Mouse (Mus musculus) forebrain, embryonic 12.5 days (tissue): Measurements from ENCODE around the gene Cenpf. TPM values are rescaled to one million over a fixed set of nuclear protein-coding genes. Genes with fewer than 3 reads are reported as not detected.

ENCODE experiments used
- ATAC-seq: fragments of 200-750 bp; cut with Nextera tagmentation; 2 replicates; pipeline ENCODE4 v1.8.0; 2017; ENCODE audit warnings: moderate TSS enrichment; ENCODE audit not compliant: low FRiP score
- H3K27ac ChIP-seq: fragments of 300-500 bp; sonication (generic); 2 replicates; pipeline ENCODE4 v1.5.1; 2016; ENCODE audit warnings: mild to moderate bottlenecking
- H3K27me3 ChIP-seq: fragments of 300-500 bp; sonication (generic); 2 replicates; pipeline ENCODE4 v1.6.1; 2016; ENCODE audit warnings: mild to moderate bottlenecking
- H3K36me3 ChIP-seq: fragments of 300-500 bp; sonication (generic); replicated peaks from 2 replicates; pipeline ENCODE4 v1.6.1; 2016; ENCODE audit warnings: mild to moderate bottlenecking
- H3K4me1 ChIP-seq: fragments of 300-500 bp; sonication (generic); 2 replicates; pipeline ENCODE4 v1.6.1; 2016
- H3K4me2 ChIP-seq: fragments of 300-500 bp; sonication (generic); 2 replicates; pipeline ENCODE4 v1.6.1; 2016; ENCODE audit warnings: mild to moderate bottlenecking, moderate library complexity
- H3K4me3 ChIP-seq: fragments of 300-500 bp; sonication (generic); replicated peaks from 2 replicates; pipeline ENCODE4 v1.5.1; 2016; ENCODE audit warnings: mild to moderate bottlenecking
- H3K9ac ChIP-seq: fragments of 300-500 bp; sonication (generic); 2 replicates; pipeline ENCODE4 v1.6.1; 2016; ENCODE audit warnings: mild to moderate bottlenecking
- H3K9me3 ChIP-seq: fragments of 300-500 bp; sonication (generic); 2 replicates; pipeline ENCODE4 v1.6.1; 2016
- WGBS: fragments of 180-500 bp; shearing (Covaris S2); methylation state at CpG from one replicate; pipeline ENCODE4 v1.1.7; 2016; 5-methylcytosine and 5-hydroxymethylcytosine counted together
- polyA plus RNA-seq: library from polyadenylated mRNA; unstranded; fragments of >200 nt; fragmentation: Nextera tagmentation; extraction: Ambion mirVana; gene quantifications from 2 replicates; pipeline ENCODE4 v1.2.1, GENCODE M21; 2016

The Cenpf gene
- polyA plus RNA-seq, 1 experiment from 2014 or later = 153 TPM

DNA sequence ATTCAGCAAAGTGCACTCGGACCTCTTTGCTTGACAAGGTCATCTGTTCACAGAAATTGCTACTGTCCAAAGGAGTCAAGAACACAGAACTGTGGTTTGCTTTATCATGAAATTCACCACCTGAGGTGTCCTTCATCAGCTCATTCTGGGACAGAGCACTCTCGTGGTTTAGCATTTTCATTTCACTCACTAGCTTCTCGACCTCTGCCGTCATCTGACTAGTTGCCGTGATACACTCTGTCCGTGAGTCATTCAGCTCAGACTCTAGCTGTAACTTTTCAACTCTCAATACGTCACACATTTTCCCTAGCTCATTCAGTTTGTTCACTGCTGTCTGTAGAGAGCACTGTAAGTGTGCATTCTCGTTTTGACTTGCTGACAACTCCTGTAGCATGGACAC, 30.5 kb downstream of the Cenpf start:
- H3K4me3 ChIP-seq = no peak overlapping the region
- 95% methylated on average over 8 of the region's 8 CpGs for WGBS
- no peaks in the 10 kb centered on the region for H3K9me3 ChIP-seq
- H3K27ac ChIP-seq = no peak overlapping the region
- no peak for ATAC-seq
- H3K36me3 ChIP-seq = peaks cover 64% of the 10 kb centered on the region
- no peaks in the 10 kb centered on the region for H3K4me1 ChIP-seq
- H3K4me2 ChIP-seq = no peak overlapping the region
- no peak overlapping the region for H3K9ac ChIP-seq
- no peaks in the 10 kb centered on the region for H3K27me3 ChIP-seq

DNA sequence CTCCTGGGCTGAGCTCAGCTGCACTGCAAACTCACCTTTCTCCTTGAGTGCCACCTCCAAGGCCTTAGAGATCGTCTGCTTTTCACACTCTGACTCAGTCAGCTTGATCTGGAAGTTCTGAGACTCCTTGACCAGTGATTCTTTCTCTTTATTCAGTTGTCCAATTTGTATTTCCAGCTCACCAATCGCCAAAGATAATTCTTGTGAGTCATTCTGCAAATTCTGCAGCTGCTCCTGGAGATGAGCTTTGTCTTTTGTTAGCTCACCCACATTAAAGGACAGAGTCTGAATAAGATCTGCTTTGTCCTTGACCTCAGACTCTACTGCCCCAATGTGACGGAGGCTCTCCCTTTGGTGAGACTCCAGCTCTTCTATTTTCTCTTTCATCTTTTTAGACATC, 34.1 kb downstream of the Cenpf start:
- H3K4me3 ChIP-seq = no peak overlapping the region
- ATAC-seq = no peak
- no peak overlapping the region for H3K4me2 ChIP-seq
- H3K9me3 ChIP-seq = no peaks in the 10 kb centered on the region
- H3K9ac ChIP-seq = no peak overlapping the region
- H3K4me1 ChIP-seq = no peaks in the 10 kb centered on the region
- no peak overlapping the region for H3K27ac ChIP-seq
- H3K36me3 ChIP-seq = peaks cover 73% of the 10 kb centered on the region
- WGBS = 89% methylated on average over 3 of the region's 3 CpGs
- no peaks in the 10 kb centered on the region for H3K27me3 ChIP-seq

DNA sequence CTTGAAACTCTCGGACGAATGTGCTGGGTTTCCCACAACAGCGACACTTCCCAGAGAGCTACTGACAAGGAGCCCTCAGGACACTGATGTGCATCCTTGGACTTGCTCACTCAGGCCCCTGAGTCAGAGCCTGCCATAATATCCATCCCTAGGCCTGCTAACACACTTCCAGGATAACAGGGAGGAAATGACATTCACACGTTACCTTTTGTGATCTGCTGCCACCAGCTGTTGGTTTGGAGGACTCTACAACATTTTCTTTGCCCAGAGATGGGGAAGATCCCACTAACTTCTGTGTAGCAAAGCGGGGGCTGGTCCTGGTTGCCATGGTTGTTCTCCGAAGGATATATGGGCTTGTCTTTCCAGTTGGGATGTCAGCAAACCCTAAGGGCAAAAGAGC, 41.3 kb downstream of the Cenpf start:
- Histone ChIP-seq H3K4me3 (no peak overlapping the region), H3K9ac (no peak overlapping the region; the same call in 1 of the 2 replicates), H3K4me2 (no peak overlapping the region), H3K9me3 (no peaks in the 10 kb centered on the region), H3K27me3 (no peaks in the 10 kb centered on the region), H3K4me1 (no peaks in the 10 kb centered on the region), H3K27ac (no peak overlapping the region), H3K36me3 (peaks cover 88% of the 10 kb centered on the region)
- WGBS = 91% methylated on average over 6 of the region's 6 CpGs
- no peak for ATAC-seq

DNA sequence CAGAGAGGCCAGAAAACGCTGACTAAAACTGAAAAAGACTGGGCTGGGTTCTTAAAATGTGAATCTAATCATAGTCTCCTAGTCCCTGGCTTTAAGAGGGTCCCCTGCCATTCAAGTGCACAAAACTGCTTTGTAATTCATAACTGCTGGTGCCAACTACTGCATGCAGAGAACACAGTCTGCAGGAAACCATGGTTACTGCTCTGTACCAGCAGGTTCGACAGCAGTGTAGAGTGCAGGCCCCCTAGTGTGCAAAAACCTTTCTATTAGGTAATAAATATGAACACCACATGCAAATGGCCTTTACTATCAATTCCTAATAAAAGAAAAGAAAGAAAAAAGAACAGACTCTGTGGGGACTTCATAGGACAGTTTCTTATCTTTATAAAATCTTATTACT, 42.5 kb downstream of the Cenpf start:
- Histone ChIP-seq H3K9me3 (no peaks in the 10 kb centered on the region), H3K4me1 (no peaks in the 10 kb centered on the region), H3K27ac (peak overlapping the region; percentile 68; the same call in 1 of the 2 replicates), H3K36me3 (peaks cover 91% of the 10 kb centered on the region), H3K9ac (no peak overlapping the region), H3K27me3 (no peaks in the 10 kb centered on the region), H3K4me3 (no peak overlapping the region), H3K4me2 (no peak overlapping the region)
- peak; percentile 60; the same call in 1 of the 2 replicates for ATAC-seq
- WGBS = 53% methylated on average over 2 of the region's 2 CpGs

DNA sequence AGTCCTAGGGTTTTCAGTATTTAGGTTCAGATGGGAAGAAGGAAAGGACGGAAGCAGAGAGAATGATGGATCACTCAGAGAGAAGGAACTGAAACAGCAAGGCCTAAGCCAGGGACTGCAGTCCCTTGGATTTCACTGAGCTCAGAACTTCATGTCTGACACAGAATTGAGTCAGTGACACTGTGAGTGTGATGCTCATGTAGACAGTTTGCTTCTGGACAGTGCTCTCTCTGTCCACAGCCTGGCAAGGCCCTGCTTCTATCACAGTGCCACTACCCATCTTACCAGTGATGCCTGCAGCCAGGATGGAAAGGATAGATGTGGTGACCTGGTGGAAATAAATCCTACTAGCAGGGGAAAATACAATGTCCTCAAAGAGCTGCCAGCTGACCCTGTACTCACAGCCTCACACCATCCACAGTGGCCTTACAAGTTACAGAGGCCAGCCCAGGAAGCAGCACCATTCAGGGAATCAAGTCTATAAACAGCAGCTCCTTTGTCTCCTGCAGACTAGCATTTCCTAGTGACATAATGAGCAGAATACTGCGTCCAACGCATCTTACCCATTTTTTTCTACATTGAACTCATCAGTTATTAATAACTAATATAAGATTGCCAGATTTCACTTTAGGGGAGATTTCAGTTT, 43.1 kb downstream of the Cenpf start:
- Histone ChIP-seq H3K36me3 (peaks cover 86% of the 10 kb centered on the region), H3K4me1 (no peaks in the 10 kb centered on the region)
- no peak for ATAC-seq

DNA sequence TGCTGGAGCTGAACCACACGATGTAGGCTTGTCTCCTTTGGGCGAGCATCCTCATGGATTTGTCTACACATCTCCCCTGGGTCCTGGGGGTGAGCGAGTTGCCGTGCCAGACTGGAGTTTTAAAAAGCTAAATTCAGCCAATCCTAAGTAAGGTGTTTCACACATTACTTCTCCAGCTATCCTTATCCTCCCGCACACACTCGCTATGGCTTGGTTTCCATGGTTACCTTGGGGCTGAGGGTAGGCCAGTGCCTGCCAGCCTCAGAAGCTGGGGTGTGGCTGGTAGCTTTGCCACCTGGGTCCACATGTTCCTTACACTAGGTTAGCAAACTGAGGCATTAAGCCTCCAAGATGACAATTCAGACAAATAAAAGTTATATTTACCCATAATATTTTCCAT, 48.3 kb downstream of the Cenpf start:
- Histone ChIP-seq H3K4me1 (no peaks in the 10 kb centered on the region), H3K27me3 (no peaks in the 10 kb centered on the region), H3K27ac (no peak overlapping the region), H3K36me3 (peaks cover 37% of the 10 kb centered on the region), H3K9ac (no peak overlapping the region), H3K4me2 (no peak overlapping the region), H3K9me3 (no peaks in the 10 kb centered on the region), H3K4me3 (no peak overlapping the region)
- 84% methylated on average over 6 of the region's 6 CpGs for WGBS
- no peak for ATAC-seq

More for the DNA sequence above, 43.1 kb downstream of the Cenpf start:
- 85% methylated on average over 3 of the region's 3 CpGs for WGBS
- Histone ChIP-seq H3K4me3 (no peak overlapping the region), H3K27ac (peak overlapping the region; percentile 68), H3K9ac (no peak overlapping the region), H3K27me3 (no peaks in the 10 kb centered on the region), H3K4me2 (no peak overlapping the region), H3K9me3 (no peaks in the 10 kb centered on the region)

DNA sequence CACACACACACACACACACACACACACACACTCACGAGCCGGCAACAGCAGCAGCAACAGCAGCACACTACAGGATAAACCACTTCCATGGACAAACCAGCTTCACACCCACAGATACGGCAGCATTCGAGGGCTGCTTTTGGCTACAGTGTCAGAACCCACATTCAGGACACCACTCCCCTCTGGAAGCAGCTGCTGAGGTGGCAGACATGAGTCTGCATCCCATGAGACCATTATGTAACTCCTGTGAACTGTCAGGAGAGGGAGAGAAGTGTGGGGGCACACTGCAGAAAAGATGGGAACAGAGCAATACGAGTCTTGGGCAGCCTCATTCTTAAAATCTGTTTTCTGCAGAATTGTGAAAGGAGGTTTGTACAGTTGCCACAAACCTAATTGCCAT, 54.1 kb downstream of the Cenpf start:
- peaks cover 4% of the 10 kb centered on the region for H3K4me1 ChIP-seq
- H3K9me3 ChIP-seq = no peaks in the 10 kb centered on the region
- no peak overlapping the region for H3K4me2 ChIP-seq
- no peak for ATAC-seq
- 89% methylated on average over 5 of the region's 5 CpGs for WGBS
- no peak overlapping the region for H3K9ac ChIP-seq
- no peak overlapping the region for H3K4me3 ChIP-seq
- 0 out of 2 replicates have a peak, but pooled peaks cover 3% of the 10 kb centered on the region for H3K27me3 ChIP-seq
- H3K36me3 ChIP-seq = no peaks in the 10 kb centered on the region
- H3K27ac ChIP-seq = no peak overlapping the region

DNA sequence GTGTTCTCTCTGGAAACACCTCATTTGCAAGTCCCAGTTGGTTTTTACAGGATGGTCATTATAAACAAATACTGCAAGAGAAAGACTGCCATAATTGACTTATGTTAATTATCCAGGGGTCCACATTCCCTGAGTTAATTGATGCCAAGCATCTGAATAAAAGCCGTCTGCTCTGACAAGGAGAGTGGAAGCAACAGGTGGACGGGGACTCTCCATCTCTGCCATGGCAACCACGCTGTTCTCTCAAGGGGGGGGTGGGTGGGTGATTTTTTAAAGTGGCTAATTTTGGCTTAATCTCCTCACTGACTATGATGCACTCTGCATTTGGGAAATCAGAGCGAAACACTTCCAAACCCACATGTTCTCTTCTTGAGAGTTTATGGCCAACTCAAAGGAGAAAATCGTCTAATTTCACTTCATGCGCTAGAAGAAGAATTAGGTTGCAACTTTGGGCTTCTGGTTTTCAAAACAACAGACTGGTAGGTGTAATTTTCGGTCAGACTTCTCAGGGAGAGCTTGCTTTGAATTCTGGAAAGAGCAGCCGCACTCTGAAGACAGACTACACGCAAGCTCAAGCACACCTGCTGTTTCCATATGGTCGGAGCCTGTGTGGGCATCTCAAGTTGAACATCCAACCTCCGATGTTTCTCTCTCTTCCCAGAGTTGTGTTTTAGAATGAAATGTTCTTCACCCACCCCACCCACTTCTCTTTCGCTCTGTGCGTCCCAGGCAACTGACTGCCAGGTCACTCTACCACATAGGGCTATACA, 55.8 kb downstream of the Cenpf start:
- 67% methylated on average over 13 of the region's 13 CpGs for WGBS
- Histone ChIP-seq H3K27ac (no peak overlapping the region), H3K27me3 (0 out of 2 replicates have a peak, but pooled peaks cover 3% of the 10 kb centered on the region), H3K4me1 (peaks cover 4% of the 10 kb centered on the region), H3K9me3 (no peaks in the 10 kb centered on the region), H3K9ac (no peak overlapping the region), H3K4me2 (no peak overlapping the region), H3K36me3 (no peaks in the 10 kb centered on the region), H3K4me3 (no peak overlapping the region)
- no peak for ATAC-seq

DNA sequence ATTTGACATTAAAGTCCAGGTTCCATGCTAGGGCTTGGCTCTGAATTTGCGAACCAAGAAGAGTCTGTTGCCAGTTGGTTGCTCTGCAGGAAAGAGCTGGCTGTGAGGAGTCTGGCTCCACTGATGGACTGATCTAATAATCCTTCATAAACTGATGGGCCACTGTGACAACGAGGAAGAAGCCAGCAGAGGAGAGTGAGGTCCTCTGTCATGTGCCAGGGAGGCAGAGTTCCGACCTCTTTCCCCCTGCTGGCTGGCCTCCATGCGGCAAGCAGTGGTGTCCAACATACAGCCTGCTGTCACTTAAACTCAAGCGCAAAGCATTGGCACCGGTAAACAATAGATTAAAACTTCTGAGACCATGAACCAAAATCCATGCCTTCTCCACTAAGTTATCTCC, 57.9 kb downstream of the Cenpf start:
- 82% methylated on average over 6 of the region's 6 CpGs for WGBS
- H3K4me1 ChIP-seq = peaks cover 4% of the 10 kb centered on the region
- no peak overlapping the region for H3K4me2 ChIP-seq
- H3K9ac ChIP-seq = no peak overlapping the region
- 0 out of 2 replicates have a peak, but pooled peaks cover 3% of the 10 kb centered on the region for H3K27me3 ChIP-seq
- no peak overlapping the region for H3K4me3 ChIP-seq
- no peaks in the 10 kb centered on the region for H3K9me3 ChIP-seq
- H3K36me3 ChIP-seq = no peaks in the 10 kb centered on the region
- no peak overlapping the region for H3K27ac ChIP-seq
- no peak for ATAC-seq

DNA sequence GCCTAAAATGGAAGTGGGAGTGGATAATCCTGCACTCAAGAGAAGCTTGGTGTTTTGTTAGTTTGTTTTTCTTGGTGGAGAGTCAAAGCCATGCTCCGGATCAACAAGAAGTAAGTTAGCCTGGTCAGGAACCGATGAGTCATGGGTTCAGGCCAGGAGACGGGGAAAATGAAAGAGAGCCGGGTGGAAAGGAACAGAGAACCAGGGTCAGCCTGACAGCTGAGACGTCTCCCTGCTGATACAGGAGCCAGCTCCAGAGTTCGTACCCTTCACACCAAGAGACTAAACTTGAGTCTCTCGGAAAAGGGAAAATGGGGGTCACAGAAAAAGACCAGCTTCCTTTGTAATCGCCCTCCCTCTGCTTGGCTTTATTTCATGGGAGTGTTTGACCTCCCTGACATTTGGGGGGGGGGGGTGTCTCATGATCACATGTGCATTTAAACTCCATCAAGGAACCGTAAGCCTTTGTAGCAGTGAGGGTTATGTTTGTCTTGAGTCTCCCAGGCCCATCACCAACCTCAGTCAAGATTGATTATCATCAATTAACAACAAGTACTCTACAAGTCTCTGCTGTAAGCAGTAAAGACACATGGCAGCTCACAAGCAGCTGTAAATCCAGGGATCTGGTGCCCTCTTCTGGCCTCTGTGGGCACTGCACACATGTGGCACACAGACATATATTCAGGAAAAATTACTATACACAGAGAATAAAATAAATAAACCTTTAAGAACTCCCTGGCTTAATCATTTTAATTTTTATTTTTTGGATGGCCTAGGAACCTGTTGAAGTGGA, 59.7 kb downstream of the Cenpf start:
- H3K4me2 ChIP-seq = no peak overlapping the region
- no peak for ATAC-seq
- H3K36me3 ChIP-seq = no peaks in the 10 kb centered on the region
- no peak overlapping the region for H3K27ac ChIP-seq
- peaks cover 4% of the 10 kb centered on the region for H3K4me1 ChIP-seq
- H3K9ac ChIP-seq = no peak overlapping the region
- no peak overlapping the region for H3K4me3 ChIP-seq
- H3K9me3 ChIP-seq = no peaks in the 10 kb centered on the region
- H3K27me3 ChIP-seq = 0 out of 2 replicates have a peak, but pooled peaks cover 3% of the 10 kb centered on the region
- WGBS = 82% methylated on average over 9 of the region's 9 CpGs

DNA sequence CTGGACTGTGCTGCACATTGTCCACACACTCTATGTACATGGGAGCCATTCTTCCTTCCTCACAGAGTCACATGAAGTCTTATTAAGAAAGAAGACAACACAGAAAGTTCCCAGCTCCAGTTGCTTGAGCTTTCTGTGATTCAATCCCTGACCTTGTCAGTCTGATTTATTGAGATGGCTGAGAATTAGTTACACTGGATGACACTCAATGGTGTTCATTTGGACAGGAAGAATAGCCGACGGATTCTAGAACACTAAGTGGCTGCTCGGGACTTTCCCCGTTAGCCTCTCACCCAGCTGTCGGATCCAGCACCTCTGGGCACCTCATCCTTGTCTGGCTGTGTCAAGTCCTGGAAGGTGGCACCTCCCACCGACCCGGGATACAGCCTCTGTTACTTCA, 63.1 kb downstream of the Cenpf start:
- no peaks in the 10 kb centered on the region for H3K36me3 ChIP-seq
- no peak overlapping the region for H3K4me2 ChIP-seq
- no peaks in the 10 kb centered on the region for H3K9me3 ChIP-seq
- no peaks in the 10 kb centered on the region for H3K4me1 ChIP-seq
- H3K4me3 ChIP-seq = no peak overlapping the region
- H3K9ac ChIP-seq = no peak overlapping the region
- H3K27ac ChIP-seq = no peak overlapping the region
- WGBS = 88% methylated on average over 7 of the region's 7 CpGs
- no peaks in the 10 kb centered on the region for H3K27me3 ChIP-seq
- ATAC-seq = no peak

DNA sequence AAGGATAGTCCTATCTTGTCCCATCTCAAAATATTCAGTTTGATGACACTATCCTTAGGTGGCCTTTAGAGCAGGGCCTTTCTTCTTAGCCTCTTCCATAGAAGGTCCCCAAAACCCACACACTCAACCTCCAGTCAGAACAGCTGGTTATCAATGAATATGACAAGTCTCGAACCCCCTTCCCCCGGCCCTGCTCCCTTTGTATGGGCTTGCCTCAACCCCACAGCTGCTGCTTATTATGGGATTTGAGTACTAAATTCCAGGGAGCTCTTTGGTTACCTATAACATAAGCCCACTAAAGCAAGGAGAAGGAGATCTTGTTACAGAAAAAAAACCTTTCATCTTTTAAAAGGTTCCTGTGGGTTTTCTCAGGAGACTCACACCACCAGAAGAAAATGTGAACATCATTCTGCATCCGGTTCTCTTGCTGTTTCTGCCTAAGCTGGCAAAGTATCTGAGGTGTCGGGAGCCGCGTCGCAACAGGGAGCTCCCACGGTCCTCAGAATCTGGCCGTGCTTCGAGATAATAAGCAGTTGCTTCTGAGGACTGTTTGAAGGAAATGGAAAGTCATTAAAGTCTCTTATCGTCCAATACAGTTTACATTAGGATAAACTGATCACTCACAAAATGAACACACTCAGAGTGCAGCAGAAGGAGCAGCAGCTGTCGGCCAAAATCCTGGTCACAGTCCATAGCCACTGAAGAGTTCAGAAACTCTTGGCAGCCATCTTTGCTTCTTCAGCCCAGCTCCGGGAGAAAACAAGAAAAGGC, 68.7 kb downstream of the Cenpf start:
- Histone ChIP-seq H3K36me3 (no peaks in the 10 kb centered on the region), H3K27ac (no peak overlapping the region), H3K4me3 (no peak overlapping the region), H3K27me3 (no peaks in the 10 kb centered on the region), H3K4me1 (no peaks in the 10 kb centered on the region), H3K4me2 (no peak overlapping the region), H3K9ac (no peak overlapping the region), H3K9me3 (no peaks in the 10 kb centered on the region)
- ATAC-seq = no peak
- 80% methylated on average over 13 of the region's 13 CpGs for WGBS
